Mouse (Mus musculus) adrenal gland, adult (tissue): ENCODE results near the gene Kank3.
A peak's percentile ranks its signal among the peaks of the same experiment; 100 is the strongest.

ENCODE experiments used
- DNase-seq, 2 experiments: peaks; one replicate each; pipeline ENCODE4 v3.0.0; 2022 to 2023; ENCODE audit warnings: low spot score in 1 of 2; ENCODE audit not compliant: inconsistent age in 2 of 2

Gene Kank3

GRCm38 (mm10) chr17:33848139-33848538, 37.8 kb downstream of the Kank3 start:
- DNase-seq: no peak

DNA sequence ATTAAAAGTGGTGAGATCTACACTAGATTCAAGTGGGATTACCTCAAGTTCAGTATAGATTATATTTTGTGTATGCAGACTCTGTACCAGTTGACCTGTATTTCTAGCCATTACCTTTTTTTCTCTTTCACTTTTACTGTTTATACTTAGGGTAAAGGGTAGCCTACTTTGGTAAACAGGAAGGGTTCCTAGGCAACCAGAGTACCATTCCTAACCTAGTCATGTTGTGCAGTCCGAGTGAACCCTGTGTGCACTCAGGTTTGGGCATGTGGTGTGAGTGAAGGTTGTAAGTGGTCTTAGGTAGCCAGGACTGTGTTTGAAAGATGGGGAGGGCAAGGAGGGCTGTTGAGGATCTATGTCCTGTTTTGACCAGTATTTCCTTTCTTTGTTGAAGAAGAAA, 41.0 kb downstream of the Kank3 start:
- DNase-seq: no peak

GRCm38 (mm10) chr17:33857816-33858215, 47.5 kb downstream of the Kank3 start:
- no peak for DNase-seq

- DNase-seq: peak; percentile 63 to 84
These were observed 55.2 kb downstream of the Kank3 start for GRCm38 (mm10) chr17:33865330-33866030.
